Mouse (Mus musculus) cerebellum, postnatal 4 days (tissue): ENCODE measurements around the gene Tnni2.

Experiments used
- DNase-seq, 2 experiments: peaks; one replicate each; pipeline ENCODE4 v3.0.0; 2022; ENCODE audit warnings: low spot score in 2 of 2, mixed read lengths in 1 of 2

Gene Tnni2

DNA sequence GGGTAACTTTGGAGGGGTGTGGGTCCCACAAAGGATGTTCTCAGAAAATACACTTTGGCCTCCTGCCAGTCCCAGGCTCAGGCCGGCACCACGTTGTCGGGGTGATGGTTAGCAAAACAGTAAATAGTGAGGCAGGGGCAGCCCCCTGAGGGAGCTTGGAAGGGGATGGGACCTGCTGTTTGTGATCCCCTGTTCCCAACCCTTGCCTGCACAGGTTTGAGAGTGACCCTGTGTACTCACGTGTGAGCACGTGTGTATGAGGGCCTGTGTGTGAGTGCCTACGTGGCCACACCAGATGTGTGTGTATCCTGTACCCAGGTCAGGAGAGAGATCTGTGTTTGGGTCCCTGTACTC, 40.6 kb downstream of the Tnni2 start:
- no peak for DNase-seq

- DNase-seq = no peak
These were observed 41.5 kb downstream of the Tnni2 start for GRCm38 (mm10) chr7:142483136-142483535.

GRCm38 (mm10) chr7:142484780-142485179, 43.2 kb downstream of the Tnni2 start:
- DNase-seq = no peak

- DNase-seq = no peak
These were observed 45.1 kb downstream of the Tnni2 start for GRCm38 (mm10) chr7:142486751-142487162.

DNA sequence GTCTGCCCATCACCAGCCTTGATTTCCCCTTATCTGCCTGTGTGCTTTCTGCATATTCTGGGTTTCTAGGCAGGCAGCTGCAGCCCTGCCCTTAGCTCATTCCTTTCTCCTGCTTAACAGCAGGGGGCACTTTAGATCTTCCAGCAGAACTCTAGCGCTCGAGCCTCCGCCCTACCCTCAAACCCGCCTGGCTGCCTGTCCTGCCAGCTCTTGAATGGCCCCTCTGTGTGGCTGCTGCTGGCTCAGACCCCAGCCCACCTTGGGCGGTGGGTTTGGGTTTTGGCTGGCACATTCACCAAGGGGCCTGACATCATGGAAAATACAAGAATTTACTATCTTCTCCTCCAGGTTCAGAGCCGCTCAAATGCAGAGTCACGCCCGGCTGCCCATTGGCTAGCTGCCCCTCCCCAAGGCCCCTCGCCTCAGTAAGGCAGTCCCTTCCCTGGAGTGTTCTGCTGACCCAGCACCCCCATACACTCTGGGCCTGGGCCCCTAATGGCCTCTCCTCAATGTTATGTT, 45.8 kb downstream of the Tnni2 start:
- no peak for DNase-seq

- no peak for DNase-seq
These were observed 46.4 kb downstream of the Tnni2 start for GRCm38 (mm10) chr7:142488053-142488452.

- DNase-seq = no peak
These were observed 51.9 kb downstream of the Tnni2 start for GRCm38 (mm10) chr7:142493535-142493934.
